Mouse (Mus musculus) intestine, postnatal 0 days (tissue): ENCODE results near the gene Abhd6. TPM values are rescaled to one million over a fixed set of nuclear protein-coding genes. Genes with fewer than 3 reads are reported as not detected.
A peak's percentile ranks its signal among the peaks of the same experiment; 100 is the strongest.

Experiments
- ATAC-seq: fragments of 200-750 bp; cut with Nextera tagmentation; 2 replicates; pipeline ENCODE4 v1.8.0; 2017; ENCODE audit warnings: mild to moderate bottlenecking, moderate TSS enrichment, moderate library complexity
- H3K27ac ChIP-seq: fragments of 300-500 bp; sonication (generic); 2 replicates; pipeline ENCODE4 v1.5.1; 2014; ENCODE audit warnings: mild to moderate bottlenecking, low read depth, low read length, moderate library complexity
- H3K27me3 ChIP-seq: fragments of 300-500 bp; sonication (generic); replicated peaks from 2 replicates; pipeline ENCODE4 v1.6.1; 2014; ENCODE audit warnings: low read length, mixed read lengths; ENCODE audit not compliant: control insufficient read depth, insufficient read depth
- H3K36me3 ChIP-seq: fragments of 300-500 bp; sonication (generic); 2 replicates; pipeline ENCODE4 v1.6.1; 2014; ENCODE audit warnings: mild to moderate bottlenecking, moderate library complexity; ENCODE audit not compliant: control insufficient read depth, insufficient read depth
- H3K4me1 ChIP-seq: fragments of 300-500 bp; sonication (generic); replicated peaks from 2 replicates; pipeline ENCODE4 v1.6.1; 2014; ENCODE audit warnings: antibody characterized with exemption, low read length, mixed read lengths; ENCODE audit not compliant: control insufficient read depth, insufficient read depth
- H3K4me2 ChIP-seq: fragments of 300-500 bp; sonication (generic); replicated peaks from 2 replicates; pipeline ENCODE4 v1.6.1; 2014; ENCODE audit warnings: low read depth, mild to moderate bottlenecking, moderate library complexity
- H3K4me3 ChIP-seq: fragments of 300-500 bp; sonication (generic); 2 replicates; pipeline ENCODE4 v1.5.1; 2014; ENCODE audit warnings: low read depth, low read length
- H3K9ac ChIP-seq: fragments of 300-500 bp; sonication (generic); 2 replicates; pipeline ENCODE4 v1.6.1; 2014; ENCODE audit warnings: mild to moderate bottlenecking, low read depth, low read length
- H3K9me3 ChIP-seq: fragments of 300-500 bp; sonication (generic); 2 replicates; pipeline ENCODE4 v1.6.1; 2016; ENCODE audit warnings: mixed run types; ENCODE audit not compliant: control insufficient read depth
- CTCF ChIP-seq: sonication (generic); IDR thresholded peaks from 2 replicates; pipeline ENCODE4 v1.5.1; 2016; ENCODE audit warnings: low read depth, mild to moderate bottlenecking, control low read depth, antibody characterized with exemption, moderate library complexity
- WGBS: fragments of 180-500 bp; shearing (Covaris S2); extraction: QIAGEN DNeasy Blood & Tissue Kit; methylation state at CpG from one replicate; pipeline ENCODE4 v1.1.7; 2014; 5-methylcytosine and 5-hydroxymethylcytosine counted together
- polyA plus RNA-seq: library from polyadenylated mRNA; unstranded; fragments of >200 nt; fragmentation: Nextera tagmentation; extraction: Ambion mirVana; gene quantifications from 2 replicates; pipeline ENCODE4 v1.2.1, GENCODE M21; 2015

The Abhd6 gene
- polyA plus RNA-seq, 1 experiment from 2014 or later, result 11.8 TPM

DNA sequence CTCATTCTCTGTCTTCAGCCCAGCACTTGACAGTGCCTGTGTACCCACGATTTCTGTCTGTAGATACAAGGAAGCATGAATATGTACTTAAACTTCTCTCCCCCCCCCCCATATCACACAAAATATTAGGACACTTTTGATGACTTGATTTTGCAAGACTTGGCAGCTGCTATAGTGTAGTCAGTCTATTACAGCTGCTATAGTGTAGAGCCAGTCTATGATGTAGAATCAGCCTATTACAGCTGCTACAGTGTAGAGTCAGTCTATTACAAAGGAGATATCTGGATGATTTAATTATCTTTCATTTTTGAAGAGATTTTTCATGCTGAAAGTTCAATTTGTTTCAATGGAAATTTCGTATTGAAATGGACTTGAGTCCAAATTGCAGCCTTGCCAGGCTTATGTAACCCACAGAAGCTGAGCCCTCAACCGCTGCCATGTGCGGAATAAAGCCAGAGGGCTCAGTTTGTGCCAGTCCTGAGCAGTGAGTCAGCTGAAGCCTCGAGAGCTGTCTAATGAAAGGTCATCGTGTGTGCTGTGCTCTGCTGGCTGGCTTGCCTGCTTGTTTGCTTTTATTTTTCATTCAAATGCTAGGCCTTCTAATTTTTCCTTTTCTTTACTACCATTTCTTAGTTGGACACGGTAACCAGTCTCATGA is 36.2 kb downstream of the Abhd6 start:
- H3K9me3 ChIP-seq, result no peaks in the 10 kb centered on the region
- no peak overlapping the region for H3K4me2 ChIP-seq
- 84% methylated on average over 7 of the region's 7 CpGs for WGBS

DNA sequence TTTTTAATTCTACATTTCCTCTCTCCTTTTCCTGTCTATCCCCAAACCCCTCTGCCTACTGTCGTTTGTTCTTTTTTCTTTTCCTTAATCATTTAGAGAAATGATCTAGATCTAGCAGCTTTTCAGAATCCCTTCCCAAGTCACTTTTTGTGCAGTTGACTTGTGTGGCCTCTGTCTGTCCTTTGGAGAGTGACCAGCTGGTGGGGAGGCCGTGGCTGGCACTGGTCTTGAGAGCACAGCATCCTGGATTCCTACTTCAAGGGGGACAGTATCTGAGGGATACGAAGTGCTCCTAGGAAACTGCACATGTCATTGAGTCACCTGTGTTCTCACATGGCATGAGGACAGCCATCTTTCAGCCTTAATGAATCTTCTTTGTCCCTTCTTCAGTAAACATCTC is 37.5 kb downstream of the Abhd6 start:
- H3K36me3 ChIP-seq, result no peaks in the 10 kb centered on the region
- no peak overlapping the region for H3K27ac ChIP-seq
- no peak for TF ChIP-seq CTCF
- H3K9me3 ChIP-seq, result no peaks in the 10 kb centered on the region
- H3K4me2 ChIP-seq, result no peak overlapping the region
- WGBS, result 84% methylated on average over 3 of the region's 3 CpGs
- no peak overlapping the region for H3K4me3 ChIP-seq
- H3K9ac ChIP-seq, result no peak overlapping the region
- no peak for ATAC-seq
- no peaks in the 10 kb centered on the region for H3K4me1 ChIP-seq
- no peaks in the 10 kb centered on the region for H3K27me3 ChIP-seq

More for the DNA sequence above, 36.2 kb downstream of the Abhd6 start:
- no peaks in the 10 kb centered on the region for H3K36me3 ChIP-seq
- no peak for TF ChIP-seq CTCF
- no peaks in the 10 kb centered on the region for H3K27me3 ChIP-seq
- H3K9ac ChIP-seq, result no peak overlapping the region
- H3K4me1 ChIP-seq, result no peaks in the 10 kb centered on the region
- no peak for ATAC-seq
- H3K27ac ChIP-seq, result no peak overlapping the region
- no peak overlapping the region for H3K4me3 ChIP-seq

DNA sequence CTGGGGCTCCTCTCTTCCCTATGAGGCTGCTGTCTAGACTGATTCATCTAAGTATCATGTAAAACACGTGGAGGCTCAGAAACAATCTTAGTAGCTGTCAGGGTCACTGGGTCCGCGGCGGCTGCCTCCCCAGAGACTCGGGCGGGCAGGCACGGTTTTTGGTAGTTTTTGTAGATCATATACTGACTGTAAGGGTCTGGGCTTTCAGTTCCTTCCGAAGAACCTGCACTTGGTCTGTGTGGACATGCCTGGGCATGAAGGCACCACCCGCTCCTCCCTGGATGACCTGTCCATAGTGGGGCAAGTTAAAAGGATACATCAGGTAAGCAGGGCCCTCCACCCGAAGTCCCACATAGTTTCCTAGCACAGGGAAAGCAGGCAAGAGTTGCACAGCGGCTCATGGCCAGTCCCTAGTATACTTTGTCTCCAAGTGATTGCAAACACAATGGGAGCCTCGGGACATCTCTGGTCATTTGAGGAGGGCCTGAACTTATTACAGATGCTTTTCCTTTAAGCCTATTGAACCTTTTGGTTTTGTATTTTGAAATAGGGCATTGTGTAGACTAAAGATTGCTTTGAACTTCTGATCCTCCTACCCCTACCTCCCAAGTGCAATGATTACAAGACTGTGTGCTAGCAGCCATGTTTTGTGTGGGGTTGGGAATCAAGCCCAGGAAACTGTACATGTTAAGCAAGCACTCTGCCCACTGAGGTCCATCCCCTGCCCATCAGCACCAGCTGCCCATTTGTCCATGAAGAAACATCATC is 38.4 kb downstream of the Abhd6 start:
- no peaks in the 10 kb centered on the region for H3K27me3 ChIP-seq
- no peak for ATAC-seq
- TF ChIP-seq CTCF, result no peak
- H3K4me1 ChIP-seq, result no peaks in the 10 kb centered on the region
- H3K9ac ChIP-seq, result no peak overlapping the region
- no peak overlapping the region for H3K4me2 ChIP-seq
- H3K4me3 ChIP-seq, result no peak overlapping the region
- no peaks in the 10 kb centered on the region for H3K9me3 ChIP-seq
- H3K36me3 ChIP-seq, result no peaks in the 10 kb centered on the region; the same call in 1 of the 2 replicates
- 86% methylated on average over 12 of the region's 12 CpGs for WGBS
- H3K27ac ChIP-seq, result no peak overlapping the region

DNA sequence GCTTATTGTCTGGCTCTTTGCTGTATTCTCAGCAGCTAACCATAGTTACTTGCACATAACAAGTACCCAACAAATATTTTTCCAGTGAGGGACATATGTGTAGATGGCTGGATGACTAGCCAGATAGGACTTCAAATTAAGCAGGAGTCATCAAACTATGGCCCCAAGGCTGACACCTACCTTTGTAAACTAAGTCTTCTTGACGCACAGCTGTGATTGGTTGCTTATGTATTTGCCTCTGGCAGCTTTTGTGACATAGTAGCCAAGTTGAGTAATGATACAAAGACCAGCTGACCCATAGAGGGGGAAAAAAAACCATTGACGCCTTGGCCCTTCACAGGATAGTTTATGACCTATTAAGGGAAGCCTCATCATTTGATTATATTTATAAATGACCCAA is 39.4 kb downstream of the Abhd6 start:
- H3K27ac ChIP-seq, result no peak overlapping the region
- H3K9ac ChIP-seq, result no peak overlapping the region
- H3K4me3 ChIP-seq, result no peak overlapping the region
- H3K36me3 ChIP-seq, result no peaks in the 10 kb centered on the region; the same call in 1 of the 2 replicates
- whole genome bisulfite sequencing, result 79% methylated on average over 2 of the region's 2 CpGs
- H3K4me2 ChIP-seq, result no peak overlapping the region
- H3K27me3 ChIP-seq, result no peaks in the 10 kb centered on the region
- no peaks in the 10 kb centered on the region for H3K4me1 ChIP-seq
- ATAC-seq, result no peak
- TF ChIP-seq CTCF, result no peak
- H3K9me3 ChIP-seq, result no peaks in the 10 kb centered on the region

DNA sequence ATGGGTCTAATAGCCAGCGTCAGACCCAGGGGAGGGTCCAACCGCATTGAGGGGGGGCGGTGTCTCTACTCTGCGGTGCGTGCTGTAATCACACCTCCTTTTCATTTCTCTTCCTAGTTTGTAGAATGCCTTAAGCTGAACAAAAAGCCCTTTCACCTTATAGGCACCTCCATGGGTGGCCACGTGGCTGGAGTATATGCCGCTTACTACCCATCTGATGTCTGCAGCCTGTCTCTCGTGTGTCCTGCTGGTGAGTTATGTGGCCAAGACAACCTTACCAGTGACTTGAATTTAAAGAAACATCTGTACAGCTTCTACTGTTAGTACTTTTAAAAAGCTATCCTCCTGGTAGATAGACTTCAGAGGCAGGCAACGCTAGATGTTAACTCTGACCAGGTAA is 39.9 kb downstream of the Abhd6 start:
- Histone ChIP-seq H3K4me2 (no peak overlapping the region), H3K4me3 (no peak overlapping the region), H3K27me3 (no peaks in the 10 kb centered on the region), H3K9me3 (no peaks in the 10 kb centered on the region), H3K36me3 (no peaks in the 10 kb centered on the region; the same call in 1 of the 2 replicates), H3K27ac (no peak overlapping the region), H3K9ac (no peak overlapping the region), H3K4me1 (no peaks in the 10 kb centered on the region)
- TF ChIP-seq CTCF, result no peak
- no peak for ATAC-seq
- WGBS, result 95% methylated on average over 9 of the region's 9 CpGs

DNA sequence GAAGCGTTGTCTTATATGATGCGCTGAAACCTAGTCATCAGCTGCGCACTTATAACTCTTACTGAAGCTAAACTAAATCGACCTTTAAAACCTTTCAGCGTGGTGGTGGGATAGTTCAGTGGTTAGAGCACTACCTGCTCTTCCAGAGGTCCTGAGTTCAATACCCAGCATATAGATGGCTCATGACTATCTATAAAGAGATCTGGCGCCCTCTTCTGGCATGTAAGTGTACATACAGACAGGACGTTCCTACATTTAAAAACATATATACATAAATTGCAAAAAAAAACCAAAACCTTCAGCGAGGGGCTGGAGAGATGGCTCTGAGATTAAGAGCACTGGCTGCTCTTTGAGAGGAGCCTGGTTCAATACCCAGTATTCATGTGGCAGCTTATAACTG is 41.6 kb downstream of the Abhd6 start:
- H3K27me3 ChIP-seq, result no peaks in the 10 kb centered on the region
- H3K36me3 ChIP-seq, result peaks cover 3% of the 10 kb centered on the region
- peak; percentile 73 for TF ChIP-seq CTCF
- WGBS, result 67% methylated on average over 8 of the region's 8 CpGs
- no peaks in the 10 kb centered on the region for H3K9me3 ChIP-seq
- H3K4me3 ChIP-seq, result no peak overlapping the region
- no peak overlapping the region for H3K27ac ChIP-seq
- H3K4me2 ChIP-seq, result no peak overlapping the region
- no peak for ATAC-seq
- H3K4me1 ChIP-seq, result no peaks in the 10 kb centered on the region
- no peak overlapping the region for H3K9ac ChIP-seq
